Mouse (Mus musculus) adrenal gland, adult 2 months (tissue): ENCODE results near the gene Fbxw4. TPM values are rescaled to one million over a fixed set of nuclear protein-coding genes. Genes with fewer than 3 reads are reported as not detected.

Experiments used
- DNase-seq: peaks from one replicate; pipeline ENCODE4 v3.0.0; 2021
- polyA plus RNA-seq: library from polyadenylated mRNA; depleted of rRNA; stranded (reverse); fragments of >200 nt; gene quantifications from 2 replicates; pipeline ENCODE4 v1.2.3, GENCODE M21; 2012
- total RNA-seq, 2 experiments: library from RNA; stranded (reverse); gene quantifications; 2 replicates each; pipeline ENCODE4 v1.2.3; 2021

The Fbxw4 gene
- total and polyA plus RNA-seq, 3 experiments = 30.0 to 199 (median 34.4) TPM

DNA sequence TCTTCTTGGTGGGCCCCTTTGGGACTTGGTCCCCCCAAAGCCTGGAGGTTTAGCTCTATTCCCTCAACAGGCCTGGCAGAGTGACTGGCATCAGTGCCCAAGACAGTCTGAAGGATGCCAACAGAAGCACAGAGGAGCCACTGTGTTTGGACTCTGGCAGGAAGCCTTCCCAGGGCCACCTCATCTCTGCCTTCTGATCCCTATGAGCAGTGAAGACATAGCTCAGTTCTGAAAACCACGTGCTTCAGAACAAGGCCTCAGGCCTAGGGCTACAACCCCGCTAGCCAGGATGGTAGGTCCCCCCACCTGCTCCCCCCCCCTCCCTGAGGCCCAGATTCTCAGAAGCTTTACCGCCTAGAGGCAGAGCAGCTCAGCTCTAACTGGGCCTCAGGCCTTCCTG is 45.2 kb downstream of the Fbxw4 start:
- DNase-seq = no peak

DNA sequence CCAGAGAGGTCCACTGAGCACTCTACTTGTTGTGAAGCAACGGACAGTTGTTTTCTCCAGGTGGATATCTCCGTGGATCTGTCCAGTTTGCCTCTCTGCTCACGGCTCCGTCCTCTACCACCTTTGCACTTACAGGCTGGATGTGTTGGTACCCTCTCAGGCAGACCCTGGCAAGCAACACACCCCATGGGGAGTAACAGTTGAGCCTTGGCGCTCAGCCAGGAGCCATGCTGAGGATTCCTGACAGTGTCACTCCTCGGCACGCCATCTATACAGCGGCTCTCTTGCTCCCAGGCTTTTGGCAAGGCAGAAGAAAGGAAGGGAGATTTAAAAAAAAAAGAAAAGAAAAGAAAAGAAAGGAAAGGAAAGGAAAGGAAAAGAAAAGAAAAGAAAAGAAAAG is 45.7 kb downstream of the Fbxw4 start:
- no peak for DNase-seq

DNA sequence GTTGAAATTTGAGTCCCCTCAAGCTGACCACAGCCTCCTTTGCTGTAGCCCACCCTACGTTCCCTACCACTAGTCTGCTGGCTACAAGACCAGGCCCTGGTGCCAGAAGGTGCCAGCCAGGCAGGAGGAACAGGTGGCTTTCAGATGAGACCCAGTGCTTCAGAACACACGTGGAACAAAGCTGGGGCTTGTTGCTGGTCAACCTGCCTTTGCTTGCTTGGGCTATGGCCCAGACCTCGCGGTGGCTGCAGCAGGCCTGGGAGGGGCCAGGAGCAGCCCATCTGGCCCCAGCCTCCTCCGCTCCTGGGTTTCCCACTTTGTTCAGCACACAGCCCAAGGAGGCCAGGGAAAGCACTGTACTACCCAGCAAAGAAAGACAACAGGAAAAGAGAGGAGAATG is 49.3 kb downstream of the Fbxw4 start:
- DNase-seq = no peak

DNA sequence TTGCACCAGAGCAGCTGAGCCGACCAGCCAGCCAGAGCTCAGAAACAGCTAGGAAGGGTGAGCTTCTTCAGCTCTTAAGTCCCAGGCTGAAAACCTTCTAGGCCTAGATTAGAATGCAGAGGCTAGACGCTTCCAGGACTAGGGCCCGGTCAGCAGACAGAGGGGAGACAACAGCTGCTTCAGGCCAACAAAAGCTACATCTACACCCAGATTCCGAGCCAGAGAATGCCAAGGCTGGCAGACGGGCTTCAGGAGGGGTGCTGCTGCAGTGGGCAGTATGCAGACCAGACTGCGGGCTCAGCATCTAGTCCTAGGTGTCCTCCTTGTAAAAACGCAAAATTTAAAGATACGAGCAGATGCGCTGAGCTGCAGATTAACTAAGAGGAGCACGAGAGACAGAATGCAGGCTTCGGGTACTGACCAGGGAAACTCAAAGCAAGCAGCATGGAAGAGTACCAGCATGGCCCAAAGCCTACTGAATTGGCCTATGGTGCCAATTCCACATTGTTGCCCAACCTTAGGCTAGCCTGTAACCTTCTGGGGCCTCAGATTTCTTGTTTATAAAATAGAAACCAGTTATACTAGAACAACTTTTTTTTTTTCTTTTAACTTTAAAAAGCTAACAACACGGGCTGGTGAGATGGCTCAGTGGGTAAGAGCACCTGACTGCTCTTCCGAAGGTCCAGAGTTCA is 51.3 kb downstream of the Fbxw4 start:
- no peak for DNase-seq

DNA sequence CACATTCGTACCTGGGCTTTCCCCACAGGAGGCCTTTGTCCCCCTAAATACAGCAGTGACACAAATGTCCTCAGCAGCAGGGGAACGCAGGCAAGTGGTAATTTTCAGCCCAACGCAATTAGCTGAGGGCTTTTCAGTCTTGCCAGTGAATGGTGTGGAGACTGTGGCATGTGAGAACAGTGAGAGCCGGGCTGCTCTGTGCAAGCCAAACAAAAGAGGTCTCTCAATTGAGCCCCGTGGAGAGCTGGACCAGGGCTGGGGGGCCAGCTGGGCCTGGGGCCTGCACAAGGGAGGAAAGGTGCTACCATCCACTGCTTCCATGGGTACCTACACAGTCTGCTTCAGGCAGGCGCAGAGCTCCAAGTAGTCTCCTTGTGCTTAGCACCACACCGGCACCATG is 52.6 kb downstream of the Fbxw4 start:
- DNase-seq = no peak

DNA sequence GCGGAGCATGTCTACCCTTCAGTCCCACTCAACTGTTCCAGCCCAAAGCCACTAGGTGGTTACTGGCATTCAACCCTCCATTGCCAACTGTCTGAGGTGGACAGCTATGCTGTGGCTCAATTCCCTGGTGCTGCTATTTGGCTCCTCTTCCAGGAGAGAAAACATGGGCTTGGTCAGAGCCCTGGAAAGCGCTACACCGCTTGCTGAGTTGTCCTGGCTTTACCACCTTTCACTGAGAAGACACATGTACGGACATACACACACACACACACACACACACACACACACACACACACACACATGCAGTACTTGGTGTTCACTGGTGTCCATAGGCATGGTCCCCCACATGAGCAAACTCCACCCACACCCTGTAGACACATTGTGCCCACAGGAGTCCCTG is 53.4 kb downstream of the Fbxw4 start:
- DNase-seq = no peak

DNA sequence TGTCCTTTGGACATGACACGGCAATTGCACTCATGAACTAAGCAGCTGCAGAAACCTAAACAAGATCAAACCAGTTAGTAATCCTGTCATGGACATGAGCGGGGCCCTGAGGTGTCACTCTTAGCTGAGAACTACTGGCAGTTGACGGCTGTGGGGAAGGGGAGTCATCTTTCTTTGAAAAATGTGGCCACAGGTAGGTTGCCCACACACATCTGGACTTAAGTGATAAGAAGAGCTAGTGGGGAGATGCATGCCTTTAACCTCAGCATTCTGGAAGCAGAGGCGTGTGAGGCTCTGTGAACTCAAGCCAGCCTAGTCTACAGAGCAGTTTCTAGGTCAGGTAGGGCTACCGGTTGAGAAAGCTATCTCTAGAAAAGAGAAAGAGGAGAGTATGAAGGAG is 57.5 kb downstream of the Fbxw4 start:
- no peak for DNase-seq

DNA sequence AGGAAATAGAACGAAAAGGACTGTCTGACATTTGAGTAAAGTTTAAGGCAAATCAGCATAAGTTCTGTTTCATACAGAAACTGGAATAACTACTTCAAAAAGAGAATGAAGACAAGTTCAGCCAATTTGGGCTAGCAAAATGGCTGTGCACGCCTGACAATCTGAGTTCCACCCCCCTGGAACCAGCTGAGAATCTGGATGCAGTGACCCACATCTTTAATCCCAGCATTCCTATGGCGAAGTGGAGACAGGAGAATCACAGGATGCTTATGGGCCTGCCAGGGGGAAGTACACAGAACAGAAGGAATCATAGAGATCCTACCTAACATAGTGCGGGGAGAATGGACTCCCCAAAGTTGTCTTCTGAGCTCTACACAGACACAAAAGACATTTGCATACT is 63.0 kb downstream of the Fbxw4 start:
- DNase-seq = no peak

DNA sequence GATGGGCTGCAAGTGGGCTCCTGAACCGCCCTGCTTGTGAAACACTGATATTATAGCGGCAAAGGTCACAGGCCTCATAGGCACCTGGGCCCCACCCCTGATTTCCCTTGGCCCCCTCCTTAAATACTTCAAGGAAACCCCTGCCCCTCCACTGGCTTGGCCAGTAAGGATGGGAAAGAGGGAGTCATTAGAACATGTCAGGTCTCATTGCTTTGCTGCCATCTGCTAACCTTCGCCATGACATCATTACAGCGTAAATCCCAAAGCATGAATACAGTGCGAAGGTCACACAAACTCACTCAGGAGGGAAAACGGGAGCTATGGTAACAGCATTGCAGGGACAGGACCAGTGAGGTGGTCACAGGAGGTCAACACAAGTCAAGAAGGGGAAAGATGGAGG is 63.7 kb downstream of the Fbxw4 start:
- DNase-seq = no peak

DNA sequence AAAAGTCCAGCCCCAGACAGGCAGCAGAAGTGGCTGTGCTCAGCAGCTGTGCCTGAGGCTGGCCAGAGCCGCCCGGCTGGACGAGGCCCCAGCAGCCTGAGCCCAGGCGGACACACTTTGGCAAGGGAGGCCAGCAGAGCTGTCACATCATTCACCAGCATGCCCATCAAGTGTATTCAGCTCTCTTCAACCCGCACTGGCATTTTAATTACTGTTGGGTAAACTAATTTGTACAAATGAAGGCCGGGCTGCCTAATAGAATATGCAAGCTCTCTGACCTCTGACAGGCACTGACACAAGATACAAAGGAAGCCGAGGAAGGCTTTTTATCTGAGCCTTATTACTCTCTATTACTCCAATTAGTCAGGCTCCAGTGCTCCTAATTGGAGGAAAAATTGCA is 64.1 kb downstream of the Fbxw4 start:
- no peak for DNase-seq

DNA sequence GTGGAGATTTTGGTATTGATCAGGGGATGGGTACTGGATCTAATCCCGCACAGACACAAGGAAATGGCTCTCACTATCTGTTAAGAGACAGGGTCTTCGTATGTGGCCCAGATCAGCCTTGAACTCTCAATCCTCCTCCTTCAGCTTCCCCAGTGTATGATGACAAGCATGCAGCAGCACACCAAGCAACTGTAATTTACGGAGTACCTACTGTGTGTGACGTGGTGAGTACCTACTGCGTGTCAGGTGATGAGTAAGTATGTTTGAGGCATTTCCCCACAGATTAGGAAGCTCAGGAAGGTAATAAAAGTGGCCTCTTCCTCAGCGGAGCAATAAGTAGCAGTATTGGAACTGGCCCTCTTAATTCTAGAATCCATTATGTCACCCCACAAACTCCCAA is 64.6 kb downstream of the Fbxw4 start:
- DNase-seq = no peak

DNA sequence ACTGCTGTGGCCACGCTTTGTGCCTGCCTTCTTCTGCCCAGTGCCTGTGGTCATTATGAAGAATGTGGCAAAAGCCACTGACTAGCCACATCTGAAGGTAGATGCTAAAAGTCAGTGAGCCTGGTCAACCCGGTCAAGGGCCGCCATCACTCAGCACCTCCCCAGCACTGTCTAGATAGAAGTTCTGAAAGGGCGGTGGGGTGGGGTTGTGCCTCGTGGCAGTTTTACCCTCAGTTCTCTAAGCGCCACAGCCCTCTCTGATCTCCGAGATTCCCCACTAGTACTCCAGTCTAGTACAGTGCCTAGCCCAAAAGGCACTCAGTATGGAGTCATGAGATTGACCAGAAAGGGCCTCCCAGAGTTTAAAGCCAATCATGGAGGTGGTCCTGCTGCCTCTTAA is 66.0 kb downstream of the Fbxw4 start:
- no peak for DNase-seq

DNA sequence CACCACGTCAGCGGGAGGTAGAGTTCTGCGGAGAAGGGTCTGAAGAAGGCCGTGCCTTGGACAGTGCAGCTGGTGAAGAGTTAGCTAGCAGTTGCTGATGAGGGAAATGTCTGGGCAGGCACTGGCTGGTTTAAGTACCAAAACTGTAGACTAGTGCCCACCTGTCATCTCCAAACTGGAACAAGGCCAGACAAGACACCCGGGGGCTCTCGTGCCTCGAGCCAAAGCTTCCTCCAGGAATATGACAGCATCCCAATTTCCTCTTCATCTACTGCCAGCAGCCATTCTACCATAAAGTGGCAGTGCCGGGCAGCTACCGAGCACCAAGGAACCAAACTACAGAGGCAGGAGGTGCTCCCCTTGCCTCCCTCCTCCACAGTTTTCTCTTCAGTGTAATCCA is 67.2 kb downstream of the Fbxw4 start:
- no peak for DNase-seq

DNA sequence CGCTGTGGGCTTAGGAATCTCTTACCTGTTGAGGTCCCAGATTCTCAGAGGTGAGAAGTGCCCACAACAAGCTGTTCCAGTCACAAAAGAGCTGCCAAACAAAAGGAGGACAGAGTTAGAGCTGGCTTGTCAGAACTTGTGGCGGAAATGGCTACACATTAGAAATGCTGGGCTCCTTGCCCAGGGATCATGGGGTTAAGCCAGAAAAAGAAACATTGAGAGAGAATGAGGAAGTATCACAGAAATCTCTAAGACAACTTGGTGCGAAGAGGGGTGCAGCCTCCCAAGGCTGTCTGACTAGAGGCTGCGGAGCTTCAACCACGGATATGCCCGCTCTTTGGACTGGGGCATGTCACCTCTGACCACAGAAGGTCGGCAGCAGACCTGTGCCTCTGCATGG is 68.4 kb downstream of the Fbxw4 start:
- peak; percentile 30 for DNase-seq

DNA sequence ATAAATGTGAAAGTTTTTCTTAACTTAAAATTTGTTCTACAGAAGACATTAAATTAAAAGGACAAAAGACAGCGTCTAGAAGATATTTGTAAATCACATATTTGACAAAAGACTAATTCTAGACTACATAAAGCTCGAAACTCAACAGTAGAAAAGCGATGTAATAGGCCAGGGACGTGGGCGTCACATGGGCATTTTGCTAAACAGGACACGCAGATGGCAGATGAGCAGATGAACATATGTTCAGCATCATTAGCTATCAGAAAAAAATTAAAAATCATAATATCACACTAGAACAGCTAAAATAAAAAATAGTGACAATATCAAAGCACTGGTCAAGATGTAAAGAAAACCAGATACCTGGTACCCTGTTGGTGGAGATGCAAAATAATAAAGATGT is 70.4 kb downstream of the Fbxw4 start:
- no peak for DNase-seq

DNA sequence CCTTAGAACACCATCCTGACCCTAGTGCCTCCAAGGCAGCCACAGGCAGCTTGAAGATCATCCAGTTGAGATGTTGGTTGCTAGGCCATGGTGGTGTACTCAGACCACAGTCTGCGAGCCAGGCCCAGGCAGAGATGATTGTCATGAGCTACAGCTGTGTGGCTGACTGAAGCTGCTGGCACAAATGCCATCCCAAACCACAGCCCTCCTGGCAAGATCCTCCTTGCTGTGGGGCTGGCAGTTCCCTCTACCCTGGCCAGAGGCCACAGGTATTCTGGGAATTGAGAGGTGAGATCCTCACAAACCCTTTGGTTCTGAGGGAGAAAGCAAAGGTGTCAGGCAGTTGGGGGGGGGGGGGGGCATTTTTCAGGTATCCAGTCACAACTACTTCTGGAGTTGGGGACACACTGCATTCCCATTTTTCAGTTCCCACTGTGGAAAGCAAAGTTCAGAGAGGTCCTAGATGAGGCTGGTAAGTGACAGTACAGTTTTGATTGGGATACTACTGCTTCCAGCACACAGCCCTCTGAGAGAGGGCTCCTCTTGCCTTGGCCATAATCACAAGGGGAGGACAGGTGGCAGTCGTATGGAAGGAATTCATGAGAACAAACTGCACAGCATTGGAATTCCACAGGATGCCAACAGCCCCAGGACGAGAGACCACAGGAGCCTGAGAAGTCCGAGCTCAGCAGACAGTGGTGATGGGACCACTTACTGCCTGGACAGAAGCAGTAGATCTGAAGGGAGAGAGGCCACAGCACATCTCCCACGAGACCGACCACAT is 72.4 kb downstream of the Fbxw4 start:
- DNase-seq = peak; percentile 34

DNA sequence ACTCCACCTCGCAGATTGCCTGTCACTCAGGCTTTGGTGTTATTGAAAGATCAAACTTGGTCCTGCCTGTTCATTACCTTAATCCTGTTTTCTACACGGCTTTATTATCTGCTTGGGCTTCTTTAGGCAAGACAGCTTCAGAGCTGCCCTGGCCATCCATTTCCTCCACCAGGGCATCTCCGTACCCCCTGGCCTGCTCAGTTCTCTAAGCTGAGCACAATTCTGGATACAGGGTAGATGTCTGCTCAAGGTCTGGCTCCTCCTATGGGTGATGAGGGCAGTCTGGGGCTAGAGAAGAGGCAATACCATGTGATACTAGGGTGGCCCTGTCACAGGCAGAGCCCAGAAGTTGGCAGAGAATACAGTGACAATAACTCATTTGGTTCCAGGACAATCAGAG is 73.3 kb downstream of the Fbxw4 start:
- DNase-seq = no peak

DNA sequence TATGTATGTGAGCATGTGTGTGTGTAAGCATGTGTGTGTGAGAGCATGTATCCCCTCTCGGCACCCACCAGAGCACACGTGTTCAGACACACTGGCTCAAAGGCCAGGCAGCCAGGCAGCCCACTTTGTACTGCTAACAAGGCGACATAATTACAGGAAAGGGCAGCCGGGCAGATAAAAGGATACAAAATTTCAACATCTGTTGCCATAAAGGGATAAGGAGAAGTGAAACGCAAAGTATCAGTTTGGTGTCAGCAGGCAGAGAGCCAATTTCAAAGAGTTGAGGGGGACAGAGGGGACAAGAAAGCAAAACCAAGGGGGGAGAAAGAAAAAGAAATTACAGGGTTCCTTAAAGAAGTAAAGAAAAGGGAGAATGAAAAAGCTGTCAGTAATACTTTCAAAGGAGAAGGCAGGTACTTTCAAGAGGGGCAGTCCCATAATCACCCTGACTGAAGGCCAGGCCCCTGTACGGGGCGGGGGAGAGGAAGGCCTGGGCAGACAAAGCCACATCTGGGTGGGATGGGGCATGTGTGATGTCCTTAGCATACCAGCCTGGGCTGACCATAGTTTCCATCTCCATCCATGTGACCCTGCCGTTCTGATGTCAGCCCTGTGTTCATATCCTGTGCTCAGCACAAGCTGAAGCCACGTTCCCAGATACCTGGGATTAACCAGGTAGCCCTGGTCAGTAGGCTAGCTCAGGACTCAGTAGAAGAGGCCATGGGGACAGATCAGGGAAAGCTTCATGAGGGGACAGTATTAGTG is 75.1 kb downstream of the Fbxw4 start:
- no peak for DNase-seq

DNA sequence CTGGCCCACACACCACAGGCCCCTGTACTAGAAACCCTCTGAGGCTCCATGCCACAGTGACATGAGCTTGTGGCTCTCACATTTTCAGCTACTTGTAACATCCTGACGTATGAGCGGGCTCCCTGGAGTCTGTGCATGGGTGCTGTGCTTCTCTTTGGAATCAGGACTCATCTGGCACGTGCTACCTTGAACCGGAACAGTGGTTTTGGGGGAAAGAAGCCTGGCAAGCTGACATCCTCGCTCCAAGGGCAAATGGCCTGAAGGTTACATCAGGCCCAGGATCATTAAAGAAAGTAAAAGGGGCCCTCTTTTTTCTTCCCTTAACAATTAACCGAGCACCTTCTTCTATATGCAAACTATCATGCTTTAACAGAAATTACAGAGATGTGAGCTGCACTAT is 77.0 kb downstream of the Fbxw4 start:
- DNase-seq = peak; percentile 54

DNA sequence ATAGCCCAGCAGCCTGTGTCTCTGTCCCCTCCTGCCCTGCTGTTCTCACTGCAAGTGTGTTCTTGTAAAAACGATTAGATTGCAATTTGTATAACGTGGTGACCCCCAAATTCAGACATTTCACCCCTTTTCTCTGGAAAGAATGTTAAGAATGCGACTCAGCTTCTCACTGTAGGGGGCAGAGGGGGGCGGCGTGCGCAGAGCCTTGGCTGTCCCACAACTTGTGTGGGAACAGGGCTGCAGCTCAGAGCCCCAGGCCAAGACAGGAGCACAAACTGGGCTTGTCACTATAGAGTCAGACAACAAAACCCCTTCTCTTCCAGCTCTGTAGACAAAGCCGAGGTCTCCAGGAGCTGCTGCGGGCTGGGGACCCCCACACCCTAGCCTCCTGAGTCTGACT is 78.0 kb downstream of the Fbxw4 start:
- no peak for DNase-seq

DNA sequence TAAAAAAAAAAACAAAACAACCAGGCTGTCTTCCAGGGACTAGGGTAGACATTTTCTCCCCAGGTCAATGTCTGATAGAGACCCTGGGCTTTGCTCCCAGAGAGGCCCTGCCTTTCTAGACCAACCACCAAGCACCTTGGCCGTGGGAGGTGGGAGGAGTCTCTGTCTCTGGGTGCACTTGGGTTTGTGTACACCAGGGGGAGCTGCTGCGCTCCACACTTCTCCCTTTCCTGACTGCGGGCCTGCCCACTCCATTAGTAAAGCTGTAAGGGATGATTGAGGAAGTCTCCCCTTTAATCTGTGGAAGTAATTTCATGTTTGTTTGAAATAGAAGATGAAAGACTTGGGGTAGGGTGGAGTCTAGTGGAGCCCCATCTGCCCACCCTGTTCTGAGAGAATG is 78.9 kb downstream of the Fbxw4 start:
- DNase-seq = peak; percentile 55

DNA sequence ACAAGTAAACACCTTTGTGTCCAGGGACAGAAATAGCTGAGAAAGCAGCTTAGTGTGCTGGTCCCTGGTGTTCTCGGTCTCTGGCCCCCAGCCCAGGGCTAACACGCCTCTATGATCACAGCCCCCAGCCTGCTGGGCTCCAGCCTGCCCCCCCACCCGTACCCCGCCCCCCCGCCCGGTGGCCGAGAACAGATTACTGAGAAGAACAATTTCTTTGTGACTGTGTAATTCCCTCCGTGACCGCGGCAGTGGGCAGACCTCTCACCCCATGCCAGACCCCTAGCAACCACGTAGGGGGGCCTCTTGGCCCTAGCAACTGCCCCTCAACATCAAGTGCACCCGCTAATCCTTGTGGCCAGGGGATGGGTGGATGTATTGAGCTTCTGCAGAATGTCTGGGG is 79.9 kb downstream of the Fbxw4 start:
- DNase-seq = no peak

DNA sequence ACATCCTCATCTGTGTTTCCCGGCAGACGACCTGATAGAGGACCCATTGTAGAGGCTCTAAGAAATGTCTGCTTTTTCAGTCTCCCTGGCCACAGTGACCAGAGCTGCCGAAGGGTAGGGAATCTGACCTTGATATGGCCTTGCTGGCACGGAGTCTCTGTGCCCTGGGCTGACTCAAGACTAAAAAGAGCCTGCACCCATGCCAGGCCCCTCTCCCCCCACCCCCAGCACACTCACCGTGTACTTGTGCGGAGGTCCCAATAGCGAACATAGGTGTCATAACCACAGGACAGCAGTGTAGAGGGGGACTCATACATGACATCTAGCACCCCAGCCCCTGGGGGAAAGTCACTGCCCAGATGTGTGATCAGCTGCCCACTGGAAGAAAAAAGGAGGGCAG is 80.7 kb downstream of the Fbxw4 start:
- peak; percentile 74 for DNase-seq
